ENCODE assay signal across 15 mouse cellular contexts in the genomic region with DNA sequence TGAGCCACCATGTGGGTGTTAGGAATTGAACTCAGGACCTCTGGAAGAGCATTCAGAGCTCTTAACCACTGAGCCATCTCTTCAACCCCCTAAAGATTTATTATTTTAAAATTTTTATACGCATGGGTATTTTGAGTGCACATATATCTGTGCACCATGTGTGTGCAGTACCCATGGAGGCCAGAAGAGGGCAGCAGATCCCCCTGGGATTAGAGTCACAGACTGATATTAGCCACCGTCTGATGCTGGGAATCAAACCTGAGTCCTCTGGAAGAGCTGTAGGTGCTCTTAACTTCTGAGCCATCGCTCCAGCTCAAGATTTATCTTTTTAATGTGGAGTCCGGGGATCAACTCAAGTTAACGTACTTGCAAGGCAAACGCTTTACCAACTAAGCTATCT. TPM values are rescaled to one million over a fixed set of nuclear protein-coding genes. Genes with fewer than 3 reads are reported as not detected.
DNase-seq lines count a peak whose midpoint lies in the region; ATAC-seq and TF ChIP-seq lines count a peak whose summit lies in the region.
"Had no signal": no experiment of that assay in that cellular context is flagged by ENCODE, and none has a peak within 500 bp of the region (broad histone marks: within the 10 kb centered on the region; RNA-seq: fewer than 3 reads in every experiment).

No protein-coding gene starts in this region.

- no peak overlapping the region for H3K9ac ChIP-seq in lung, embryonic 14.5 days
- H3K9ac ChIP-seq: lung, embryonic 15.5 days had no signal

- H3K4me2 ChIP-seq in lung, embryonic 14.5 days, result no peak overlapping the region
- H3K4me2 ChIP-seq: lung, embryonic 15.5 days had no signal

- no peak overlapping the region for H3K4me3 ChIP-seq in lung, embryonic 14.5 days (ENCODE audit: low read depth, low read length)
- no peak overlapping the region for H3K4me3 ChIP-seq in E14TG2a.4 (replicated peaks; ENCODE audit: low read length)
- H3K4me3 ChIP-seq in limb, embryonic 10.5 days, result no peak overlapping the region
- H3K4me3 ChIP-seq: erythroblast, embryonic 14.5 days; lung, embryonic 15.5 days had no signal

- H3K9me3 ChIP-seq in lung, embryonic 14.5 days (ENCODE audit: low read depth, low read length), result peaks cover 5% of the 10 kb centered on the region; the same call in 1 of the 2 replicates
- H3K9me3 ChIP-seq in E14TG2a.4 (ENCODE audit: low read length), result no peaks in the 10 kb centered on the region
- 0 out of 2 replicates have a peak, but pooled peaks cover 1% of the 10 kb centered on the region for H3K9me3 ChIP-seq in limb, embryonic 10.5 days (replicated peaks)

- H3K27ac ChIP-seq in lung, embryonic 14.5 days (ENCODE audit: low read depth), result no peak overlapping the region
- no peak overlapping the region for H3K27ac ChIP-seq in limb, embryonic 10.5 days
- H3K27ac ChIP-seq: lung, embryonic 15.5 days had no signal

- 98% methylated on average over 6 of the region's 6 CpGs for WGBS in lung, embryonic 14.5 days
- 96% methylated on average over 6 of the region's 6 CpGs for WGBS in limb, embryonic 10.5 days

- no peak for ATAC-seq in lung, embryonic 14.5 days (ENCODE audit: insufficient read depth)

- DNase-seq in heart, postnatal 4 days, result peak; percentile 27
- no peak for DNase-seq in heart, adult 9 months (ENCODE audit: low spot score in 2 of 2)
- DNase-seq in lung, embryonic 14.5 days, result no peak
- no peak for DNase-seq in lung, postnatal 10 days
- DNase-seq in induced T-regulatory cell, adult 2 months (ENCODE audit: low read depth), result peak; percentile 23
- no peak for DNase-seq in limb, embryonic 10.5 days (ENCODE audit: low spot score)
- no peak for DNase-seq in right cerebral cortex, postnatal 36 days (ENCODE audit: low spot score in 2 of 2)
- DNase-seq: cerebellum, adult 18-20 months; embryo, embryonic 11 days; heart, postnatal 10 days; kidney, adult 11 months had no signal

- H3K4me1 ChIP-seq in lung, embryonic 14.5 days (ENCODE audit: insufficient read depth), result no peaks in the 10 kb centered on the region
- peaks cover 47% of the 10 kb centered on the region for H3K4me1 ChIP-seq in E14TG2a.4 (replicated peaks; ENCODE audit: low read depth, low read length)
- peaks cover 11% of the 10 kb centered on the region for H3K4me1 ChIP-seq in limb, embryonic 10.5 days
- H3K4me1 ChIP-seq: lung, embryonic 15.5 days had no signal

- peaks cover 6% of the 10 kb centered on the region; the same call in 1 of the 2 replicates for H3K27me3 ChIP-seq in lung, embryonic 14.5 days (ENCODE audit: insufficient read depth, low read length)
- no peaks in the 10 kb centered on the region for H3K27me3 ChIP-seq in E14TG2a.4 (ENCODE audit: insufficient read depth, low read length)
- peaks cover 22% of the 10 kb centered on the region for H3K27me3 ChIP-seq in limb, embryonic 10.5 days (ENCODE audit: low read depth, poor library complexity, severe bottlenecking)
- H3K27me3 ChIP-seq: lung, embryonic 15.5 days had no signal

- peak; percentile 59 for TF ChIP-seq CTCF in lung, embryonic 14.5 days (IDR thresholded peaks at IDR 0.05; ENCODE audit: low read depth)
- peak; percentile 96 for TF ChIP-seq CTCF in E14TG2a.4 (conservative IDR thresholded peaks at IDR 0.05; ENCODE audit: low read length)

- no peaks in the 10 kb centered on the region for H3K36me3 ChIP-seq in lung, embryonic 14.5 days (ENCODE audit: insufficient read depth)
- H3K36me3 ChIP-seq in E14TG2a.4 (ENCODE audit: insufficient read depth, low read length), result peaks cover 44% of the 10 kb centered on the region
- no peaks in the 10 kb centered on the region for H3K36me3 ChIP-seq in limb, embryonic 10.5 days
- H3K36me3 ChIP-seq: lung, embryonic 15.5 days had no signal

RNA-seq across cellular contexts. Expression of a gene that starts 43.9 kb away (rescaled TPM):
- not detected for total RNA-seq in heart, postnatal 4 days (2021)
- 1.4 and 1.6 TPM in 2 replicates for polyA plus RNA-seq in lung, embryonic 14.5 days (2014; fragmentation: Nextera tagmentation; extraction: Ambion mirVana)
- polyA plus RNA-seq in limb, embryonic 10.5 days (2016; fragmentation: Nextera tagmentation; extraction: Ambion mirVana), result not detected in 2 replicates
- total RNA-seq: heart, postnatal 10 days had no signal
- polyA plus RNA-seq: erythroblast, embryonic 14.5 days; neural tube, embryonic 11.5 days had no signal

RNA-seq across cellular contexts. Expression of a gene that starts 57.6 kb away (rescaled TPM):
- total RNA-seq in heart, postnatal 4 days (2021), result 1 to 10 TPM; 6.9 to 7.5 TPM
- polyA plus RNA-seq in lung, embryonic 14.5 days (2014; fragmentation: Nextera tagmentation; extraction: Ambion mirVana), result 1.5 and 1.8 TPM in 2 replicates
- polyA plus RNA-seq in limb, embryonic 10.5 days (2016; fragmentation: Nextera tagmentation; extraction: Ambion mirVana), result 0.46 and 0.48 TPM in 2 replicates
- polyA plus RNA-seq: erythroblast, embryonic 14.5 days had no signal

Comparison
In these comparisons a context has a peak if more than half of its experiments do, and no peak if none do; other contexts are left out.
1. DNase-seq: peak in heart, postnatal 4 days (single experiment) and induced T-regulatory cell, adult 2 months (single experiment); none in heart, adult 9 months (0 of 2), lung, embryonic 14.5 days (single experiment), lung, postnatal 10 days (single experiment), limb, embryonic 10.5 days (single experiment) and right cerebral cortex, postnatal 36 days (0 of 2).